Mouse (Mus musculus) intestine, postnatal 0 days (tissue): ENCODE results near the gene Sltm. TPM values are rescaled to one million over a fixed set of nuclear protein-coding genes. Genes with fewer than 3 reads are reported as not detected.
"Not testable (repeated sequence)": the region's sequence is repeated elsewhere in the genome, so short reads cannot be mapped to it uniquely, and the experiment has no call there.

ENCODE experiments used
- ATAC-seq: fragments of 200-750 bp; cut with Nextera tagmentation; 2 replicates; pipeline ENCODE4 v1.8.0; 2017; ENCODE audit warnings: mild to moderate bottlenecking, moderate TSS enrichment, moderate library complexity
- H3K27ac ChIP-seq: fragments of 300-500 bp; sonication (generic); 2 replicates; pipeline ENCODE4 v1.5.1; 2014; ENCODE audit warnings: mild to moderate bottlenecking, low read depth, low read length, moderate library complexity
- H3K27me3 ChIP-seq: fragments of 300-500 bp; sonication (generic); replicated peaks from 2 replicates; pipeline ENCODE4 v1.6.1; 2014; ENCODE audit warnings: low read length, mixed read lengths; ENCODE audit not compliant: control insufficient read depth, insufficient read depth
- H3K36me3 ChIP-seq: fragments of 300-500 bp; sonication (generic); 2 replicates; pipeline ENCODE4 v1.6.1; 2014; ENCODE audit warnings: mild to moderate bottlenecking, moderate library complexity; ENCODE audit not compliant: control insufficient read depth, insufficient read depth
- H3K4me1 ChIP-seq: fragments of 300-500 bp; sonication (generic); replicated peaks from 2 replicates; pipeline ENCODE4 v1.6.1; 2014; ENCODE audit warnings: antibody characterized with exemption, low read length, mixed read lengths; ENCODE audit not compliant: control insufficient read depth, insufficient read depth
- H3K4me2 ChIP-seq: fragments of 300-500 bp; sonication (generic); replicated peaks from 2 replicates; pipeline ENCODE4 v1.6.1; 2014; ENCODE audit warnings: low read depth, mild to moderate bottlenecking, moderate library complexity
- H3K4me3 ChIP-seq: fragments of 300-500 bp; sonication (generic); 2 replicates; pipeline ENCODE4 v1.5.1; 2014; ENCODE audit warnings: low read depth, low read length
- H3K9ac ChIP-seq: fragments of 300-500 bp; sonication (generic); 2 replicates; pipeline ENCODE4 v1.6.1; 2014; ENCODE audit warnings: mild to moderate bottlenecking, low read depth, low read length
- H3K9me3 ChIP-seq: fragments of 300-500 bp; sonication (generic); 2 replicates; pipeline ENCODE4 v1.6.1; 2016; ENCODE audit warnings: mixed run types; ENCODE audit not compliant: control insufficient read depth
- CTCF ChIP-seq: sonication (generic); IDR thresholded peaks from 2 replicates; pipeline ENCODE4 v1.5.1; 2016; ENCODE audit warnings: low read depth, mild to moderate bottlenecking, control low read depth, antibody characterized with exemption, moderate library complexity
- WGBS: fragments of 180-500 bp; shearing (Covaris S2); extraction: QIAGEN DNeasy Blood & Tissue Kit; methylation state at CpG from one replicate; pipeline ENCODE4 v1.1.7; 2014; 5-methylcytosine and 5-hydroxymethylcytosine counted together
- polyA plus RNA-seq: library from polyadenylated mRNA; unstranded; fragments of >200 nt; fragmentation: Nextera tagmentation; extraction: Ambion mirVana; gene quantifications from 2 replicates; pipeline ENCODE4 v1.2.1, GENCODE M21; 2015

The Sltm gene
- polyA plus RNA-seq, 1 experiment from 2014 or later, result 27.6 TPM

GRCm38 (mm10) chr9:70544831-70545230, 2.3 kb downstream of the Sltm start:
- Histone ChIP-seq H3K27ac (no peak overlapping the region), H3K4me2 (no peak overlapping the region; the same call in 1 of the 2 replicates), H3K4me1 (no peaks in the 10 kb centered on the region; the same call in 1 of the 2 replicates), H3K27me3 (no peaks in the 10 kb centered on the region), H3K36me3 (peaks cover 8% of the 10 kb centered on the region), H3K9ac (no peak overlapping the region), H3K4me3 (no peak overlapping the region), H3K9me3 (no peaks in the 10 kb centered on the region)
- WGBS, result 58% methylated on average over 1 of the region's 1 CpGs
- no peak for TF ChIP-seq CTCF
- no peak for ATAC-seq

DNA sequence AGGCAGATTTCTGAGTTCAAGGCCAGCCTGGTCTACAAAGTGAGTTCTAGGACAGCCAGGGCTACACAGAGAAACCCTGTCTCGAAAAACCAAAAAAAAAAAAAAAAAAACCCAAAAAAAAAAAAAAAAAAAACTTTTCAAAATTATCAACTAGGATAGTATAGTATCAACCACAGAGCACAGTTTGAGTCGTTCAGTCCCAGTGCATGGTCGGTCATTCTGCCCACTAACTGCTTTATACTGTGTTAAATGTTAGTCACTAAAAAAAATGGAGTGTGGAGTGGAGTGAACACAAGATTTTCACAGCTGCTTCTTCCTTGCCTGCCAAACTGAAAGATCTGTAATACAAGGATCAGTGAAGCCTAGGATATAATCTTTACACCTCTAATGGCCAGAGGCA, 4.0 kb downstream of the Sltm start:
- not testable (repeated sequence) for H3K4me3 ChIP-seq, ATAC-seq, H3K27ac ChIP-seq, H3K4me2 ChIP-seq, H3K9ac ChIP-seq, H3K9me3 ChIP-seq, H3K27me3 ChIP-seq, H3K4me1 ChIP-seq, H3K36me3 ChIP-seq
- WGBS, result 64% methylated on average over 3 of the region's 3 CpGs

DNA sequence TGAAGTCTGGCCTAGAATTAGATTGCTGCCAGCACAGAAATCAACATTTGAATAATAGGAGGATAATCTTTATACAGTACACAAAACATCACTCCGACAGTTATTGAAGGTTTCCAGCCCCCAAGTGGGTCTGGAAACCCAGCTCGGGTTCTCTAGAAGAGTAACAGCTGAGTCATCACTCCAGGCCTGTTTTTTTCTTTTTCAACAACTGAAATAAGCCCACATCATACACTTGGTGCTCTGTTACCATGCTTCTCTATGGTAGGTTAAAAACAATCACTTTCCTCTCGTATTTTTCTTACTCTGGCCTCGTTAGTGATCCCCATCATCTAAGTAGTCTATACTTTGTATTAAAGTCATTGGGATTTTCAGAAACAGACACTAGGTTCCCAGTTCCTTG, 5.8 kb downstream of the Sltm start:
- H3K4me1 ChIP-seq, result no peaks in the 10 kb centered on the region; the same call in 1 of the 2 replicates
- no peak overlapping the region for H3K27ac ChIP-seq
- TF ChIP-seq CTCF, result no peak
- H3K4me2 ChIP-seq, result no peak overlapping the region
- no peak overlapping the region for H3K4me3 ChIP-seq
- H3K27me3 ChIP-seq, result no peaks in the 10 kb centered on the region
- no peak overlapping the region for H3K9ac ChIP-seq
- no peak for ATAC-seq
- H3K36me3 ChIP-seq, result peaks cover 12% of the 10 kb centered on the region
- 84% methylated on average over 4 of the region's 4 CpGs for WGBS
- no peaks in the 10 kb centered on the region for H3K9me3 ChIP-seq

DNA sequence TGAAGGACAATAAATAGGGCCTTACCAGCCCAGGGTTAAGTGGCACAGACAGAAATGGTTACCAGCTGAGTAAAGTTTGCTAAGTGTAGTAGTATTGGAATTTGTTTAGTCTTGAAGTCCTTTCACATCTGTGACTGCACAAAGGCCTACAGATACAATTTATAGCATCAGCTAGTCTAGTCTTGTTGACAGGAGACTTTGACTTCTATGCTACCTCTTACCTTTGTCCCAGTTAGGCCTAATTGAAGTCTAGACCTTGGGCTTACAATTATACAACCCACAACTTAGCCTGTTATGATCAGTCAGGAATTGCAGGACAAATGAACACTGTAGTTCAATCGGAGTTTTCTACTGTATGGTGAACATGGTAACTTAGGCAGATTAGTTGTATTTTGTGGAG, 9.0 kb downstream of the Sltm start:
- H3K4me3 ChIP-seq, result no peak overlapping the region
- WGBS, result 72% methylated on average over 1 of the region's 1 CpGs
- no peaks in the 10 kb centered on the region for H3K4me1 ChIP-seq
- H3K27ac ChIP-seq, result peak overlapping the region; percentile 62; the same call in 1 of the 2 replicates
- H3K4me2 ChIP-seq, result no peak overlapping the region
- H3K9me3 ChIP-seq, result no peaks in the 10 kb centered on the region
- ATAC-seq, result peak; percentile 68
- no peak overlapping the region for H3K9ac ChIP-seq
- no peaks in the 10 kb centered on the region for H3K27me3 ChIP-seq
- no peak for TF ChIP-seq CTCF
- H3K36me3 ChIP-seq, result peaks cover 17% of the 10 kb centered on the region

- not testable (repeated sequence) for H3K9ac ChIP-seq, H3K27me3 ChIP-seq, H3K9me3 ChIP-seq, H3K4me3 ChIP-seq, H3K4me2 ChIP-seq, ATAC-seq, H3K4me1 ChIP-seq
- WGBS, result 96% methylated on average over 2 of the region's 2 CpGs
- Histone ChIP-seq H3K27ac (peak overlapping the region; percentile 30; the same call in 1 of the 2 replicates), H3K36me3 (peaks cover 17% of the 10 kb centered on the region)
- peak; percentile 29; the same call in 1 of the 2 replicates for TF ChIP-seq CTCF
Observed at GRCm38 (mm10) chr9:70552233-70552632, 9.7 kb downstream of the Sltm start.

DNA sequence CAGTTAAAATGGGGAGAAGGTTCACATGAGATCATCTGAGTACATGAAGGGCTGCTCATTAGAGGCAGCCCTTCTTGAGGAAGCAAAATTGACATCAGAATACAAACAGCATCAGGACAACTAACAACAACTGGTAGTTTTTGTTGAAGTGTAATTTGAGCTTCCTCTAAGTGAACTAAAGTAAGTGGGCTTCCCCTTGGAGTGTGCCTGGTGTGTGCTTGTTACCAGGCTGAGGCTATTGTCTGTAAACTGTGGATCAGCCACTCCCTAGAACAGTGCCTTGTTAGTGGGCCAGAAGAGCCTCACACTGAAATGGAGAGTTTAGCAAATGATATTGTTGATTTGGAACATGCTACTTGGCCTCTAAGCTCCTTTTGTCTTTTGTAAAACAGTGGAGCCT, 12.9 kb downstream of the Sltm start:
- Histone ChIP-seq H3K4me1 (no peaks in the 10 kb centered on the region), H3K36me3 (peaks cover 16% of the 10 kb centered on the region; the same call in 1 of the 2 replicates), H3K4me3 (no peak overlapping the region), H3K4me2 (no peak overlapping the region), H3K9ac (no peak overlapping the region), H3K27me3 (no peaks in the 10 kb centered on the region), H3K27ac (no peak overlapping the region), H3K9me3 (no peaks in the 10 kb centered on the region)
- no peak for ATAC-seq
- no peak for TF ChIP-seq CTCF

- no peak overlapping the region for H3K4me2 ChIP-seq
- H3K4me3 ChIP-seq, result no peak overlapping the region
- no peaks in the 10 kb centered on the region for H3K27me3 ChIP-seq
- H3K4me1 ChIP-seq, result no peaks in the 10 kb centered on the region
- ATAC-seq, result no peak
- H3K9me3 ChIP-seq, result no peaks in the 10 kb centered on the region
- no peak overlapping the region for H3K9ac ChIP-seq
- TF ChIP-seq CTCF, result no peak
- no peak overlapping the region for H3K27ac ChIP-seq
- 89% methylated on average over 5 of the region's 5 CpGs for WGBS
- H3K36me3 ChIP-seq, result peaks cover 16% of the 10 kb centered on the region
Observed at GRCm38 (mm10) chr9:70556796-70557195, 14.2 kb downstream of the Sltm start.
